Mouse (Mus musculus) brain, embryonic 14.5 days (tissue): ENCODE results near the gene Cutal.

Experiments used
- CTCF ChIP-seq: fragments of 200-500 bp; IDR thresholded peaks from 2 replicates; pipeline ENCODE4 v1.5.1; 2012; ENCODE audit warnings: inconsistent platforms, mild to moderate bottlenecking, moderate library complexity, borderline replicate concordance; ENCODE audit not compliant: insufficient read depth, insufficient read length; ENCODE audit errors: extremely low read depth
- POLR2A ChIP-seq: fragments of 200-500 bp; IDR thresholded peaks from 2 replicates; pipeline ENCODE4 v1.6.1; 2012; ENCODE audit warnings: mild to moderate bottlenecking, inconsistent platforms, borderline replicate concordance; ENCODE audit not compliant: poor library complexity, insufficient read depth, insufficient read length, severe bottlenecking; ENCODE audit errors: extremely low read depth

- TF ChIP-seq CTCF: no peak
- no peak for TF ChIP-seq POLR2A
Measured at GRCm38 (mm10) chr2:34903652-34904405, 29.6 kb downstream of the Cutal start.
